Mouse (Mus musculus): ENCODE measurements around the gene Zmat5. TPM values are rescaled to one million over a fixed set of nuclear protein-coding genes. Genes with fewer than 3 reads are reported as not detected.

Gene Zmat5
- total RNA-seq, 1 experiment, result 32.3 TPM

- TF ChIP-seq HCFC1 (IDR thresholded peaks at IDR 0.05; ENCODE audit: borderline replicate concordance, insufficient read depth, low read length) (no peak), CHD2 (IDR thresholded peaks at IDR 0.05; ENCODE audit: low read depth, low read length) (no peak), MAFK (IDR thresholded peaks at IDR 0.05; ENCODE audit: insufficient read depth, low read depth, low read length) (no peak), ZC3H11A (IDR thresholded peaks at IDR 0.05; ENCODE audit: borderline replicate concordance, low read depth, low read length) (no peak), ZNF384 (IDR thresholded peaks at IDR 0.05; ENCODE audit: low read depth, low read length) (no peak)
- peaks cover 20% of the 10 kb centered on the region; the same call in 1 of the 2 replicates for H3K36me3 ChIP-seq (ENCODE audit: control insufficient read depth, insufficient read depth, low read length, poor library complexity, severe bottlenecking)
- peaks cover 2 to 11% of the 10 kb centered on the region in 2 experiments; a peak in 3 of 4 replicates for H3K4me1 ChIP-seq (ENCODE audit: control insufficient read depth in 2 of 2, insufficient read depth in 2 of 2, low read length in 2 of 2, poor library complexity in 1 of 2)
- H3K4me3 ChIP-seq (ENCODE audit: insufficient read depth in 1 of 2, low read depth in 1 of 2, low read length in 2 of 2, poor library complexity in 1 of 2, severe bottlenecking in 1 of 2), result no peak overlapping the region
- in situ Hi-C loops (cut with MboI; ENCODE audit: low sequenced_read_pairs in 2 of 2, unreplicated experiment in 2 of 2), result no loop called here
- H3K9ac ChIP-seq (ENCODE audit: insufficient read depth, low read depth, low read length, poor library complexity, severe bottlenecking), result no peak overlapping the region
- DNase-seq (ENCODE audit: low read depth, low spot score), result no peak
- H3K9me3 ChIP-seq (ENCODE audit: control insufficient read depth, insufficient read depth, low read depth, low read length), result no peaks in the 10 kb centered on the region
- H3K27ac ChIP-seq (ENCODE audit: insufficient read depth, low read depth, low read length, poor library complexity, severe bottlenecking), result no peak overlapping the region
Measured at GRCm38 (mm10) chr11:4685071-4685470, 19.4 kb upstream of the Zmat5 start.

GRCm38 (mm10) chr11:4685510-4685909 is 19.0 kb upstream of the Zmat5 start:
- Histone ChIP-seq H3K9me3 (ENCODE audit: control insufficient read depth, insufficient read depth, low read depth, low read length) (no peaks in the 10 kb centered on the region), H3K36me3 (ENCODE audit: control insufficient read depth, insufficient read depth, low read length, poor library complexity, severe bottlenecking) (peaks cover 20% of the 10 kb centered on the region; the same call in 1 of the 2 replicates), H3K9ac (ENCODE audit: insufficient read depth, low read depth, low read length, poor library complexity, severe bottlenecking) (no peak overlapping the region), H3K27ac (ENCODE audit: insufficient read depth, low read depth, low read length, poor library complexity, severe bottlenecking) (no peak overlapping the region), H3K4me1 (ENCODE audit: control insufficient read depth in 2 of 2, insufficient read depth in 2 of 2, low read length in 2 of 2, poor library complexity in 1 of 2) (peaks cover 2 to 11% of the 10 kb centered on the region in 2 experiments; a peak in 3 of 4 replicates), H3K4me3 (ENCODE audit: insufficient read depth in 1 of 2, low read depth in 1 of 2, low read length in 2 of 2, poor library complexity in 1 of 2, severe bottlenecking in 1 of 2) (no peak overlapping the region)
- DNase-seq (ENCODE audit: low read depth, low spot score), result no peak
- no peak for TF ChIP-seq HCFC1 (IDR thresholded peaks at IDR 0.05; ENCODE audit: borderline replicate concordance, insufficient read depth, low read length)
- no peak for TF ChIP-seq ZNF384 (IDR thresholded peaks at IDR 0.05; ENCODE audit: low read depth, low read length)
- TF ChIP-seq ZC3H11A (IDR thresholded peaks at IDR 0.05; ENCODE audit: borderline replicate concordance, low read depth, low read length), result no peak
- TF ChIP-seq CHD2 (IDR thresholded peaks at IDR 0.05; ENCODE audit: low read depth, low read length), result no peak
- no peak for TF ChIP-seq MAFK (IDR thresholded peaks at IDR 0.05; ENCODE audit: insufficient read depth, low read depth, low read length)
- in situ Hi-C loops (cut with MboI; ENCODE audit: low sequenced_read_pairs in 2 of 2, unreplicated experiment in 2 of 2), result no loop called here

DNA sequence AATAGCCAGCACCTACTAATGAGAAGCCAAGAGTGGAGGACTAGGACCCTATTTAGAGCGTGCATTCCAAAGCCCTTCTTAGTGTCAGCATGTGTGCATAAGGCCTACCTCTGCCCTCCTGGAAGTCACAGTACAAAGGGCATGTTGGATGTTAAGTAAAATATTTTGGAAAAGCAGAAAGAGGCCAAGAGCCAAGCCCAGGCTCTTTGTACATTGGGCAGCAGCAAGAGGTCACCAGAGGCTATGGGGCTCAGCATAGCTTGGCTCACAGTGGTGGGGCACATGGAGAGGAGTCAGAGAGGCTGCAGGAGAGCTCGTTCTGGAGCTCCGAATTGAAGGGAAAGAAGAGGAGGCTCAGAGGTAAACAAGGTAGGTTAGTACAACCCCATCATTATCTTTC is 17.5 kb upstream of the Zmat5 start:
- no peak overlapping the region for H3K27ac ChIP-seq (ENCODE audit: insufficient read depth, low read depth, low read length, poor library complexity, severe bottlenecking)

GRCm38 (mm10) chr11:4687874-4688273 is 16.6 kb upstream of the Zmat5 start:
- H3K36me3 ChIP-seq (ENCODE audit: control insufficient read depth, insufficient read depth, low read length, poor library complexity, severe bottlenecking), result peaks cover 9% of the 10 kb centered on the region; the same call in 1 of the 2 replicates
- H3K4me1 ChIP-seq (ENCODE audit: control insufficient read depth in 2 of 2, insufficient read depth in 2 of 2, low read length in 2 of 2, poor library complexity in 1 of 2), result peaks cover 2 to 15% of the 10 kb centered on the region in 2 experiments; a peak in 3 of 4 replicates
- TF ChIP-seq CHD2 (IDR thresholded peaks at IDR 0.05; ENCODE audit: low read depth, low read length), result no peak
- TF ChIP-seq HCFC1 (IDR thresholded peaks at IDR 0.05; ENCODE audit: borderline replicate concordance, insufficient read depth, low read length), result no peak
- TF ChIP-seq MAFK (IDR thresholded peaks at IDR 0.05; ENCODE audit: insufficient read depth, low read depth, low read length), result no peak
- no peak for TF ChIP-seq ZC3H11A (IDR thresholded peaks at IDR 0.05; ENCODE audit: borderline replicate concordance, low read depth, low read length)
- TF ChIP-seq ZNF384 (IDR thresholded peaks at IDR 0.05; ENCODE audit: low read depth, low read length), result no peak
- H3K27ac ChIP-seq (ENCODE audit: insufficient read depth, low read depth, low read length, poor library complexity, severe bottlenecking), result no peak overlapping the region
- DNase-seq (ENCODE audit: low read depth, low spot score), result no peak
- no peak overlapping the region for H3K4me3 ChIP-seq (ENCODE audit: insufficient read depth in 1 of 2, low read depth in 1 of 2, low read length in 2 of 2, poor library complexity in 1 of 2, severe bottlenecking in 1 of 2)
- in situ Hi-C loops (cut with MboI; ENCODE audit: low sequenced_read_pairs in 2 of 2, unreplicated experiment in 2 of 2), result no loop called here
- H3K9me3 ChIP-seq (ENCODE audit: control insufficient read depth, insufficient read depth, low read depth, low read length), result no peaks in the 10 kb centered on the region
- H3K9ac ChIP-seq (ENCODE audit: insufficient read depth, low read depth, low read length, poor library complexity, severe bottlenecking), result no peak overlapping the region

More for the DNA sequence above, 17.5 kb upstream of the Zmat5 start:
- TF ChIP-seq ZC3H11A (IDR thresholded peaks at IDR 0.05; ENCODE audit: borderline replicate concordance, low read depth, low read length) (no peak), HCFC1 (IDR thresholded peaks at IDR 0.05; ENCODE audit: borderline replicate concordance, insufficient read depth, low read length) (no peak), MAFK (IDR thresholded peaks at IDR 0.05; ENCODE audit: insufficient read depth, low read depth, low read length) (no peak), ZNF384 (IDR thresholded peaks at IDR 0.05; ENCODE audit: low read depth, low read length) (no peak), CHD2 (IDR thresholded peaks at IDR 0.05; ENCODE audit: low read depth, low read length) (no peak)
- H3K9ac ChIP-seq (ENCODE audit: insufficient read depth, low read depth, low read length, poor library complexity, severe bottlenecking), result no peak overlapping the region
- DNase-seq (ENCODE audit: low read depth, low spot score), result no peak
- in situ Hi-C loops (cut with MboI; ENCODE audit: low sequenced_read_pairs in 2 of 2, unreplicated experiment in 2 of 2), result no loop called here
- peaks cover 15% of the 10 kb centered on the region; the same call in 1 of the 2 replicates for H3K36me3 ChIP-seq (ENCODE audit: control insufficient read depth, insufficient read depth, low read length, poor library complexity, severe bottlenecking)
- H3K4me1 ChIP-seq (ENCODE audit: control insufficient read depth in 2 of 2, insufficient read depth in 2 of 2, low read length in 2 of 2, poor library complexity in 1 of 2), result peaks cover 2 to 15% of the 10 kb centered on the region in 2 experiments; a peak in 3 of 4 replicates
- no peak overlapping the region for H3K4me3 ChIP-seq (ENCODE audit: insufficient read depth in 1 of 2, low read depth in 1 of 2, low read length in 2 of 2, poor library complexity in 1 of 2, severe bottlenecking in 1 of 2)
- H3K9me3 ChIP-seq (ENCODE audit: control insufficient read depth, insufficient read depth, low read depth, low read length), result no peaks in the 10 kb centered on the region
